Mouse (Mus musculus) heart, embryonic 15.5 days (tissue): ENCODE data around the gene Fxyd7. TPM values are rescaled to one million over a fixed set of nuclear protein-coding genes. Genes with fewer than 3 reads are reported as not detected.
A peak's percentile ranks its signal among the peaks of the same experiment; 100 is the strongest.

Experiments
- ATAC-seq: fragments of 200-750 bp; cut with Nextera tagmentation; replicated peaks from 2 replicates; pipeline ENCODE4 v1.8.0; 2017; ENCODE audit warnings: low read depth, moderate TSS enrichment; ENCODE audit not compliant: insufficient number of reproducible peaks, insufficient read depth, low FRiP score
- H3K27ac ChIP-seq: fragments of 300-500 bp; sonication (generic); 2 replicates; pipeline ENCODE4 v1.5.1; 2015; ENCODE audit warnings: mild to moderate bottlenecking, inconsistent platforms
- H3K27me3 ChIP-seq: fragments of 300-500 bp; sonication (generic); 2 replicates; pipeline ENCODE4 v1.6.1; 2015; ENCODE audit warnings: inconsistent platforms
- H3K36me3 ChIP-seq: fragments of 300-500 bp; sonication (generic); 2 replicates; pipeline ENCODE4 v1.6.1; 2015; ENCODE audit warnings: mild to moderate bottlenecking, inconsistent platforms
- H3K4me1 ChIP-seq: fragments of 300-500 bp; sonication (generic); replicated peaks from 2 replicates; pipeline ENCODE4 v1.6.1; 2015; ENCODE audit warnings: inconsistent platforms
- H3K4me2 ChIP-seq: fragments of 300-500 bp; sonication (generic); 2 replicates; pipeline ENCODE4 v1.6.1; 2015; ENCODE audit warnings: inconsistent platforms, mild to moderate bottlenecking, moderate library complexity
- H3K4me3 ChIP-seq: fragments of 300-500 bp; sonication (generic); 2 replicates; pipeline ENCODE4 v1.5.1; 2015; ENCODE audit warnings: mild to moderate bottlenecking, inconsistent platforms
- H3K9ac ChIP-seq: fragments of 300-500 bp; sonication (generic); 2 replicates; pipeline ENCODE4 v1.6.1; 2015; ENCODE audit warnings: mild to moderate bottlenecking, inconsistent platforms
- H3K9me3 ChIP-seq: fragments of 300-500 bp; sonication (generic); replicated peaks from 2 replicates; pipeline ENCODE4 v1.6.1; 2016; ENCODE audit warnings: inconsistent platforms
- WGBS: fragments of 180-500 bp; shearing (Covaris S2); methylation state at CpG from one replicate; pipeline ENCODE4 v1.1.7; 2015; ENCODE audit warnings: mixed read lengths; 5-methylcytosine and 5-hydroxymethylcytosine counted together
- polyA plus RNA-seq: library from polyadenylated mRNA; unstranded; fragments of >200 nt; fragmentation: Nextera tagmentation; extraction: Ambion mirVana; gene quantifications from 2 replicates; pipeline ENCODE4 v1.2.1, GENCODE M21; 2015

The Fxyd7 gene
- polyA plus RNA-seq, 1 experiment from 2014 or later = 1.1 TPM

- no peak for ATAC-seq
- Histone ChIP-seq H3K9me3 (no peaks in the 10 kb centered on the region), H3K27ac (no peak overlapping the region), H3K4me2 (no peak overlapping the region), H3K27me3 (peaks cover 1% of the 10 kb centered on the region; the same call in 1 of the 2 replicates), H3K4me3 (no peak overlapping the region), H3K4me1 (peaks cover 32% of the 10 kb centered on the region), H3K36me3 (no peaks in the 10 kb centered on the region), H3K9ac (no peak overlapping the region)
- WGBS = 87% methylated on average over 6 of the region's 6 CpGs
Observed at GRCm38 (mm10) chr7:31058211-31058610, 6.9 kb upstream of the Fxyd7 start.

GRCm38 (mm10) chr7:31057730-31058129 is 6.5 kb upstream of the Fxyd7 start:
- no peak overlapping the region for H3K9ac ChIP-seq
- ATAC-seq = no peak

GRCm38 (mm10) chr7:31057071-31057470 is 5.8 kb upstream of the Fxyd7 start, which contains the start of gene Fxyd1:
Fxyd1 (minus strand) TSS chr7:31057199.
- WGBS = 84% methylated on average over 2 of the region's 2 CpGs
- no peak within 1 kb of the TSS for H3K4me3 ChIP-seq
- H3K27me3 ChIP-seq = peaks cover 13% of the 10 kb centered on the region
- peak within 1 kb of the TSS; percentile 97 for H3K27ac ChIP-seq
- peak within 1 kb of the TSS; percentile 66 for H3K4me2 ChIP-seq
- ATAC-seq = no peak
- H3K9me3 ChIP-seq = no peaks in the 10 kb centered on the region
- peaks cover 43% of the 10 kb centered on the region for H3K4me1 ChIP-seq
- no peaks in the 10 kb centered on the region for H3K36me3 ChIP-seq
- H3K9ac ChIP-seq = no peak within 1 kb of the TSS

More at GRCm38 (mm10) chr7:31057730-31058129, 6.5 kb upstream of the Fxyd7 start:
- H3K4me1 ChIP-seq = peaks cover 36% of the 10 kb centered on the region
- H3K27ac ChIP-seq = no peak overlapping the region
- no peak overlapping the region for H3K4me3 ChIP-seq
- H3K36me3 ChIP-seq = no peaks in the 10 kb centered on the region
- H3K27me3 ChIP-seq = peaks cover 6% of the 10 kb centered on the region; the same call in 1 of the 2 replicates
- no peaks in the 10 kb centered on the region for H3K9me3 ChIP-seq
- H3K4me2 ChIP-seq = no peak overlapping the region
- 68% methylated on average over 5 of the region's 5 CpGs for WGBS

- no peak overlapping the region for H3K9ac ChIP-seq
- no peak for ATAC-seq
- WGBS = 62% methylated on average over 7 of the region's 7 CpGs
Observed at GRCm38 (mm10) chr7:31056448-31056847, 5.2 kb upstream of the Fxyd7 start.

GRCm38 (mm10) chr7:31055883-31056282 is 4.6 kb upstream of the Fxyd7 start:
- Histone ChIP-seq H3K9me3 (no peaks in the 10 kb centered on the region), H3K4me2 (peak overlapping the region; percentile 66), H3K9ac (no peak overlapping the region), H3K27me3 (peaks cover 25% of the 10 kb centered on the region), H3K27ac (peak overlapping the region; percentile 97), H3K4me1 (peaks cover 55% of the 10 kb centered on the region), H3K36me3 (no peaks in the 10 kb centered on the region), H3K4me3 (no peak overlapping the region)
- WGBS = 22% methylated on average over 3 of the region's 4 CpGs
- ATAC-seq = no peak

More at GRCm38 (mm10) chr7:31056448-31056847, 5.2 kb upstream of the Fxyd7 start:
- H3K27ac ChIP-seq = peak overlapping the region; percentile 97
- no peak overlapping the region for H3K4me3 ChIP-seq
- no peak overlapping the region for H3K4me2 ChIP-seq
- H3K9me3 ChIP-seq = no peaks in the 10 kb centered on the region
- peaks cover 49% of the 10 kb centered on the region for H3K4me1 ChIP-seq
- peaks cover 19% of the 10 kb centered on the region for H3K27me3 ChIP-seq
- H3K36me3 ChIP-seq = no peaks in the 10 kb centered on the region

GRCm38 (mm10) chr7:31055354-31055824 is 4.1 kb upstream of the Fxyd7 start:
- Histone ChIP-seq H3K27ac (peak overlapping the region; percentile 97), H3K9ac (peak overlapping the region; percentile 65), H3K4me2 (peak overlapping the region; percentile 66), H3K27me3 (peaks cover 30% of the 10 kb centered on the region), H3K4me1 (peaks cover 60% of the 10 kb centered on the region), H3K4me3 (peak overlapping the region; percentile 57), H3K36me3 (no peaks in the 10 kb centered on the region), H3K9me3 (no peaks in the 10 kb centered on the region)
- ATAC-seq = peak; percentile 89
- 9% methylated on average over 10 of the region's 10 CpGs for WGBS

GRCm38 (mm10) chr7:31054661-31055320 is 3.5 kb upstream of the Fxyd7 start:
- peak overlapping the region; percentile 97 for H3K27ac ChIP-seq
- H3K9ac ChIP-seq = peak overlapping the region; percentile 65
- peak overlapping the region; percentile 57 for H3K4me3 ChIP-seq
- peaks cover 36% of the 10 kb centered on the region for H3K27me3 ChIP-seq
- 23% methylated on average over 11 of the region's 11 CpGs for WGBS
- H3K36me3 ChIP-seq = no peaks in the 10 kb centered on the region
- no peaks in the 10 kb centered on the region for H3K9me3 ChIP-seq
- peak overlapping the region; percentile 66 for H3K4me2 ChIP-seq
- ATAC-seq = peak; percentile 31
- peaks cover 66% of the 10 kb centered on the region for H3K4me1 ChIP-seq

GRCm38 (mm10) chr7:31053882-31054447 is 2.7 kb upstream of the Fxyd7 start:
- H3K9ac ChIP-seq = peak overlapping the region; percentile 65
- H3K4me2 ChIP-seq = peak overlapping the region; percentile 66
- no peak for ATAC-seq
- H3K4me3 ChIP-seq = peak overlapping the region; percentile 57
- H3K27ac ChIP-seq = peak overlapping the region; percentile 97
- 13% methylated on average over 10 of the region's 10 CpGs for WGBS
- no peaks in the 10 kb centered on the region for H3K36me3 ChIP-seq
- H3K27me3 ChIP-seq = peaks cover 41% of the 10 kb centered on the region
- peaks cover 67% of the 10 kb centered on the region for H3K4me1 ChIP-seq
- H3K9me3 ChIP-seq = no peaks in the 10 kb centered on the region

GRCm38 (mm10) chr7:31052636-31053434 is 1.6 kb upstream of the Fxyd7 start:
- Histone ChIP-seq H3K9me3 (no peaks in the 10 kb centered on the region), H3K27me3 (peaks cover 41% of the 10 kb centered on the region), H3K9ac (peak overlapping the region; percentile 65; the same call in 1 of the 2 replicates), H3K4me3 (peak overlapping the region; percentile 57), H3K4me1 (peaks cover 65% of the 10 kb centered on the region), H3K4me2 (peak overlapping the region; percentile 66), H3K27ac (peak overlapping the region; percentile 97), H3K36me3 (no peaks in the 10 kb centered on the region)
- 4% methylated on average over 34 of the region's 34 CpGs for WGBS
- ATAC-seq = no peak

- 13% methylated on average over 22 of the region's 22 CpGs for WGBS
- no peak overlapping the region for H3K27ac ChIP-seq
- peaks cover 41% of the 10 kb centered on the region for H3K27me3 ChIP-seq
- H3K4me2 ChIP-seq = peak overlapping the region; percentile 66
- no peaks in the 10 kb centered on the region for H3K36me3 ChIP-seq
- 0 out of 2 replicates have a peak overlapping the region, but pooled peaks have one; percentile 11 for H3K9ac ChIP-seq
- peaks cover 65% of the 10 kb centered on the region for H3K4me1 ChIP-seq
- peak overlapping the region; percentile 57 for H3K4me3 ChIP-seq
- no peaks in the 10 kb centered on the region for H3K9me3 ChIP-seq
- ATAC-seq = no peak
Observed at GRCm38 (mm10) chr7:31052251-31052635, 976 bp upstream of the Fxyd7 start.

GRCm38 (mm10) chr7:31050921-31051320 is 346 bp downstream of the Fxyd7 start:
- no peak overlapping the region for H3K27ac ChIP-seq
- H3K4me3 ChIP-seq = peak overlapping the region; percentile 57; the same call in 1 of the 2 replicates
- H3K27me3 ChIP-seq = peaks cover 41% of the 10 kb centered on the region
- no peaks in the 10 kb centered on the region for H3K36me3 ChIP-seq
- 11% methylated on average over 9 of the region's 9 CpGs for WGBS
- no peak for ATAC-seq
- peaks cover 55% of the 10 kb centered on the region for H3K4me1 ChIP-seq
- H3K4me2 ChIP-seq = peak overlapping the region; percentile 66
- no peaks in the 10 kb centered on the region for H3K9me3 ChIP-seq
- H3K9ac ChIP-seq = no peak overlapping the region
